Mouse (Mus musculus) midbrain, embryonic 16.5 days (tissue): Measurements from ENCODE around the gene Trpm2. TPM values are rescaled to one million over a fixed set of nuclear protein-coding genes. Genes with fewer than 3 reads are reported as not detected.

ENCODE experiments used
- ATAC-seq: fragments of 200-750 bp; cut with Nextera tagmentation; 2 replicates; pipeline ENCODE4 v1.8.0; 2017; ENCODE audit warnings: moderate TSS enrichment
- H3K27ac ChIP-seq: fragments of 300-500 bp; sonication (generic); 2 replicates; pipeline ENCODE4 v1.5.1; 2014; ENCODE audit warnings: mild to moderate bottlenecking, low read length, mixed read lengths
- H3K27me3 ChIP-seq: fragments of 300-500 bp; sonication (generic); 2 replicates; pipeline ENCODE4 v1.6.1; 2014; ENCODE audit warnings: low read depth, low read length, mixed read lengths; ENCODE audit not compliant: control insufficient read depth, insufficient read depth
- H3K36me3 ChIP-seq: fragments of 300-500 bp; sonication (generic); 2 replicates; pipeline ENCODE4 v1.6.1; 2014; ENCODE audit warnings: mild to moderate bottlenecking, low read length, moderate library complexity, mixed read lengths; ENCODE audit not compliant: control insufficient read depth, insufficient read depth
- H3K4me1 ChIP-seq: fragments of 300-500 bp; sonication (generic); 2 replicates; pipeline ENCODE4 v1.6.1; 2014; ENCODE audit warnings: mild to moderate bottlenecking, low read length, mixed read lengths; ENCODE audit not compliant: control insufficient read depth, insufficient read depth
- H3K4me2 ChIP-seq: fragments of 300-500 bp; sonication (generic); 2 replicates; pipeline ENCODE4 v1.6.1; 2014; ENCODE audit warnings: mild to moderate bottlenecking, low read length, mixed read lengths
- H3K4me3 ChIP-seq: fragments of 300-500 bp; sonication (generic); 2 replicates; pipeline ENCODE4 v1.5.1; 2014; ENCODE audit warnings: low read depth, mild to moderate bottlenecking, low read length, moderate library complexity, mixed read lengths
- H3K9ac ChIP-seq: fragments of 300-500 bp; sonication (generic); 2 replicates; pipeline ENCODE4 v1.6.1; 2014; ENCODE audit warnings: low read depth, low read length, mixed read lengths
- H3K9me3 ChIP-seq: fragments of 300-500 bp; sonication (generic); replicated peaks from 2 replicates; pipeline ENCODE4 v1.6.1; 2014; ENCODE audit warnings: mild to moderate bottlenecking, low read length, mixed read lengths; ENCODE audit not compliant: control insufficient read depth, poor library complexity, severe bottlenecking
- WGBS: fragments of 180-500 bp; shearing (Covaris S2); extraction: QIAGEN DNeasy Blood & Tissue Kit; methylation state at CpG from one replicate; pipeline ENCODE4 v1.1.7; 2014; 5-methylcytosine and 5-hydroxymethylcytosine counted together
- polyA plus RNA-seq: library from polyadenylated mRNA; unstranded; fragments of >200 nt; fragmentation: Nextera tagmentation; extraction: Ambion mirVana; gene quantifications from 2 replicates; pipeline ENCODE4 v1.2.1, GENCODE M21; 2015

The Trpm2 gene
- polyA plus RNA-seq, 1 experiment from 2014 or later: 6.4 TPM

- H3K9me3 ChIP-seq: no peaks in the 10 kb centered on the region
- ATAC-seq: no peak; the same call in 1 of the 2 replicates
- H3K4me2 ChIP-seq: peak within 1 kb of the TSS; percentile 83
- whole genome bisulfite sequencing: under 1% methylated on average over 9 of the region's 9 CpGs
- H3K9ac ChIP-seq: peak within 1 kb of the TSS; percentile 94
- no peaks in the 10 kb centered on the region for H3K36me3 ChIP-seq
- peaks cover 21% of the 10 kb centered on the region for H3K4me1 ChIP-seq
- H3K4me3 ChIP-seq: peak within 1 kb of the TSS; percentile 82
- no peaks in the 10 kb centered on the region for H3K27me3 ChIP-seq
- peak within 1 kb of the TSS; percentile 95 for H3K27ac ChIP-seq
Observed at GRCm38 (mm10) chr10:78009945-78010293, 39.6 kb upstream of the Trpm2 start, which contains the start of gene Pfkl. TSS of gene Pfkl (minus strand) at chr10:78010083.

- Histone ChIP-seq H3K27me3 (no peaks in the 10 kb centered on the region), H3K27ac (peak overlapping the region; percentile 95), H3K9me3 (no peaks in the 10 kb centered on the region), H3K36me3 (no peaks in the 10 kb centered on the region), H3K9ac (peak overlapping the region; percentile 94), H3K4me1 (peaks cover 21% of the 10 kb centered on the region), H3K4me2 (peak overlapping the region; percentile 83), H3K4me3 (peak overlapping the region; percentile 82)
- 0% methylated on average over 59 of the region's 59 CpGs for WGBS
- ATAC-seq: peak; percentile 97
Observed at GRCm38 (mm10) chr10:78009184-78009944, 39.0 kb upstream of the Trpm2 start.

GRCm38 (mm10) chr10:78008169-78008568 lies 37.8 kb upstream of the Trpm2 start:
- Histone ChIP-seq H3K4me3 (peak overlapping the region; percentile 82), H3K27me3 (no peaks in the 10 kb centered on the region), H3K4me1 (peaks cover 21% of the 10 kb centered on the region), H3K9me3 (no peaks in the 10 kb centered on the region), H3K36me3 (no peaks in the 10 kb centered on the region), H3K9ac (peak overlapping the region; percentile 94), H3K4me2 (peak overlapping the region; percentile 83), H3K27ac (no peak overlapping the region)
- 76% methylated on average over 3 of the region's 3 CpGs for WGBS
- ATAC-seq: no peak

GRCm38 (mm10) chr10:78007203-78007602 lies 36.8 kb upstream of the Trpm2 start:
- Histone ChIP-seq H3K36me3 (peaks cover 6% of the 10 kb centered on the region; the same call in 1 of the 2 replicates), H3K27ac (no peak overlapping the region), H3K9me3 (no peaks in the 10 kb centered on the region), H3K4me1 (peaks cover 21% of the 10 kb centered on the region), H3K9ac (no peak overlapping the region), H3K4me3 (no peak overlapping the region), H3K27me3 (no peaks in the 10 kb centered on the region), H3K4me2 (peak overlapping the region; percentile 0; the same call in 1 of the 2 replicates)
- ATAC-seq: no peak
- WGBS: 66% methylated on average over 7 of the region's 7 CpGs

- Histone ChIP-seq H3K27me3 (no peaks in the 10 kb centered on the region), H3K27ac (no peak overlapping the region), H3K4me3 (no peak overlapping the region), H3K36me3 (peaks cover 16% of the 10 kb centered on the region), H3K4me2 (no peak overlapping the region), H3K9me3 (no peaks in the 10 kb centered on the region), H3K4me1 (peaks cover 21% of the 10 kb centered on the region), H3K9ac (no peak overlapping the region)
- no peak for ATAC-seq
- 94% methylated on average over 4 of the region's 4 CpGs for WGBS
Observed at GRCm38 (mm10) chr10:78005791-78006438, 35.6 kb upstream of the Trpm2 start.

GRCm38 (mm10) chr10:78004479-78005100 lies 34.2 kb upstream of the Trpm2 start:
- H3K36me3 ChIP-seq: peaks cover 29% of the 10 kb centered on the region
- peaks cover 21% of the 10 kb centered on the region for H3K4me1 ChIP-seq
- H3K9me3 ChIP-seq: no peaks in the 10 kb centered on the region
- 88% methylated on average over 3 of the region's 3 CpGs for WGBS
- no peak overlapping the region for H3K9ac ChIP-seq
- H3K4me3 ChIP-seq: no peak overlapping the region
- no peak overlapping the region for H3K4me2 ChIP-seq
- no peak for ATAC-seq
- no peaks in the 10 kb centered on the region for H3K27me3 ChIP-seq
- no peak overlapping the region for H3K27ac ChIP-seq

- H3K4me1 ChIP-seq: peaks cover 6% of the 10 kb centered on the region
- no peak overlapping the region for H3K27ac ChIP-seq
- ATAC-seq: no peak
- no peak overlapping the region for H3K9ac ChIP-seq
- WGBS: 92% methylated on average over 2 of the region's 2 CpGs
- peaks cover 32% of the 10 kb centered on the region for H3K36me3 ChIP-seq
- no peaks in the 10 kb centered on the region for H3K27me3 ChIP-seq
- no peak overlapping the region for H3K4me3 ChIP-seq
- no peak overlapping the region for H3K4me2 ChIP-seq
- no peaks in the 10 kb centered on the region for H3K9me3 ChIP-seq
Observed at GRCm38 (mm10) chr10:78002316-78002715, 32.0 kb upstream of the Trpm2 start.

- Histone ChIP-seq H3K36me3 (peaks cover 32% of the 10 kb centered on the region), H3K4me3 (no peak overlapping the region), H3K4me2 (no peak overlapping the region), H3K4me1 (peaks cover under 1% of the 10 kb centered on the region), H3K9me3 (no peaks in the 10 kb centered on the region), H3K27ac (no peak overlapping the region), H3K9ac (no peak overlapping the region), H3K27me3 (no peaks in the 10 kb centered on the region)
- WGBS: 94% methylated on average over 11 of the region's 11 CpGs
- ATAC-seq: no peak
Observed at GRCm38 (mm10) chr10:78001796-78002195, 31.4 kb upstream of the Trpm2 start.

- no peak overlapping the region for H3K4me2 ChIP-seq
- no peak overlapping the region for H3K27ac ChIP-seq
- no peak for ATAC-seq
- 91% methylated on average over 5 of the region's 5 CpGs for WGBS
- no peak overlapping the region for H3K9ac ChIP-seq
- H3K27me3 ChIP-seq: no peaks in the 10 kb centered on the region
- no peak overlapping the region for H3K4me3 ChIP-seq
- no peaks in the 10 kb centered on the region for H3K9me3 ChIP-seq
- H3K4me1 ChIP-seq: no peaks in the 10 kb centered on the region
- H3K36me3 ChIP-seq: peaks cover 43% of the 10 kb centered on the region
Observed at GRCm38 (mm10) chr10:78000200-78000599, 29.8 kb upstream of the Trpm2 start.
